Mouse (Mus musculus) heart, postnatal 4 days (tissue): ENCODE measurements around the gene Add3. TPM values are rescaled to one million over a fixed set of nuclear protein-coding genes. Genes with fewer than 3 reads are reported as not detected.
"Not testable (repeated sequence)": the region's sequence is repeated elsewhere in the genome, so short reads cannot be mapped to it uniquely, and the experiment has no call there.

Experiments
- DNase-seq: peaks from one replicate; pipeline ENCODE4 v3.0.0; 2021
- total RNA-seq, 2 experiments: library from RNA; stranded (reverse); gene quantifications; 2 replicates each; pipeline ENCODE4 v1.2.3; 2021

Gene Add3
- total RNA-seq, 2 experiments from 2014 or later: 99.0 to 102 TPM

GRCm38 (mm10) chr19:53194751-53195520 is 54.7 kb downstream of the Add3 start:
- DNase-seq: no peak

GRCm38 (mm10) chr19:53196961-53197360 is 56.7 kb downstream of the Add3 start:
- no peak for DNase-seq

- no peak for DNase-seq
Measured at GRCm38 (mm10) chr19:53197766-53198165, 57.5 kb downstream of the Add3 start.

GRCm38 (mm10) chr19:53198706-53199572 is 58.7 kb downstream of the Add3 start:
- no peak for DNase-seq

- DNase-seq: no peak
Measured at GRCm38 (mm10) chr19:53199711-53200110, 59.5 kb downstream of the Add3 start.

GRCm38 (mm10) chr19:53202116-53202515 is 61.9 kb downstream of the Add3 start:
- DNase-seq: no peak

- no peak for DNase-seq
Measured at GRCm38 (mm10) chr19:53206986-53207385, 66.7 kb downstream of the Add3 start.

- no peak for DNase-seq
Measured at GRCm38 (mm10) chr19:53208830-53209229, 68.6 kb downstream of the Add3 start.

- DNase-seq: no peak
Measured at GRCm38 (mm10) chr19:53210251-53210650, 70.0 kb downstream of the Add3 start.

- no peak for DNase-seq
Measured at GRCm38 (mm10) chr19:53215352-53215751, 75.1 kb downstream of the Add3 start.

- no peak for DNase-seq
Measured at GRCm38 (mm10) chr19:53216761-53217538, 76.7 kb downstream of the Add3 start.

GRCm38 (mm10) chr19:53217837-53218236 is 77.6 kb downstream of the Add3 start:
- DNase-seq: no peak

- no peak for DNase-seq
Measured at GRCm38 (mm10) chr19:53219305-53219704, 79.1 kb downstream of the Add3 start.

- DNase-seq: no peak
Measured at GRCm38 (mm10) chr19:53221186-53221585, 80.9 kb downstream of the Add3 start.

GRCm38 (mm10) chr19:53225249-53226070 is 85.2 kb downstream of the Add3 start:
- DNase-seq: not testable (repeated sequence)

- DNase-seq: no peak
Measured at GRCm38 (mm10) chr19:53226651-53227050, 86.4 kb downstream of the Add3 start.

GRCm38 (mm10) chr19:53228064-53228794 is 88.0 kb downstream of the Add3 start:
- peak; percentile 33 for DNase-seq

GRCm38 (mm10) chr19:53230942-53231815 is 90.9 kb downstream of the Add3 start:
- no peak for DNase-seq

GRCm38 (mm10) chr19:53233586-53233985 is 93.3 kb downstream of the Add3 start:
- no peak for DNase-seq

GRCm38 (mm10) chr19:53241806-53242205 is 101.6 kb downstream of the Add3 start:
- no peak for DNase-seq
